Mouse (Mus musculus) lung, postnatal 0 days (tissue): ENCODE measurements around the gene Chst8. TPM values are rescaled to one million over a fixed set of nuclear protein-coding genes. Genes with fewer than 3 reads are reported as not detected.

Source experiments
- ATAC-seq: fragments of 200-750 bp; cut with Nextera tagmentation; 2 replicates; pipeline ENCODE4 v1.8.0; 2017; ENCODE audit warnings: moderate library complexity
- DNase-seq: peaks from one replicate; pipeline ENCODE4 v3.0.0-alpha.2; 2016; ENCODE audit warnings: low spot score
- H3K27ac ChIP-seq: fragments of 300-500 bp; sonication (generic); 2 replicates; pipeline ENCODE4 v1.5.1; 2014; ENCODE audit warnings: antibody characterized with exemption, mild to moderate bottlenecking, low read length, mixed read lengths
- H3K27me3 ChIP-seq: fragments of 300-500 bp; sonication (generic); replicated peaks from 2 replicates; pipeline ENCODE4 v1.6.1; 2014; ENCODE audit warnings: low read length, mixed read lengths; ENCODE audit not compliant: insufficient read depth
- H3K36me3 ChIP-seq: fragments of 300-500 bp; sonication (generic); 2 replicates; pipeline ENCODE4 v1.6.1; 2014; ENCODE audit warnings: low read length, mixed read lengths; ENCODE audit not compliant: insufficient read depth
- H3K4me1 ChIP-seq: fragments of 300-500 bp; sonication (generic); 2 replicates; pipeline ENCODE4 v1.6.1; 2014; ENCODE audit warnings: antibody characterized with exemption, low read depth, low read length, mixed read lengths; ENCODE audit not compliant: insufficient read depth
- H3K4me2 ChIP-seq: fragments of 300-500 bp; sonication (generic); replicated peaks from 2 replicates; pipeline ENCODE4 v1.6.1; 2014; ENCODE audit warnings: low read depth, mild to moderate bottlenecking, low read length, moderate library complexity, mixed read lengths
- H3K4me3 ChIP-seq: fragments of 300-500 bp; sonication (generic); 2 replicates; pipeline ENCODE4 v1.5.1; 2014; ENCODE audit warnings: low read depth, low read length
- H3K9ac ChIP-seq: fragments of 300-500 bp; sonication (generic); replicated peaks from 2 replicates; pipeline ENCODE4 v1.6.1; 2014; ENCODE audit warnings: low read depth, mild to moderate bottlenecking
- H3K9me3 ChIP-seq: fragments of 300-500 bp; sonication (generic); 2 replicates; pipeline ENCODE4 v1.6.1; 2016; ENCODE audit warnings: low read length, mixed read lengths
- CTCF ChIP-seq: IDR thresholded peaks from 2 replicates; pipeline ENCODE4 v1.5.1; 2016; ENCODE audit warnings: antibody characterized with exemption, mild to moderate bottlenecking
- EP300 ChIP-seq: IDR thresholded peaks from 2 replicates; pipeline ENCODE4 v1.6.1; 2016; ENCODE audit warnings: antibody characterized with exemption, mild to moderate bottlenecking, control low read depth
- WGBS: fragments of 180-500 bp; shearing (Covaris S2); extraction: QIAGEN DNeasy Blood & Tissue Kit; methylation state at CpG from one replicate; pipeline ENCODE4 v1.1.7; 2014; 5-methylcytosine and 5-hydroxymethylcytosine counted together
- polyA plus RNA-seq: library from polyadenylated mRNA; unstranded; fragments of >200 nt; fragmentation: Nextera tagmentation; extraction: Ambion mirVana; gene quantifications from 2 replicates; pipeline ENCODE4 v1.2.1, GENCODE M21; 2015

Gene Chst8
- polyA plus RNA-seq, 1 experiment from 2014 or later = 5.9 TPM

DNA sequence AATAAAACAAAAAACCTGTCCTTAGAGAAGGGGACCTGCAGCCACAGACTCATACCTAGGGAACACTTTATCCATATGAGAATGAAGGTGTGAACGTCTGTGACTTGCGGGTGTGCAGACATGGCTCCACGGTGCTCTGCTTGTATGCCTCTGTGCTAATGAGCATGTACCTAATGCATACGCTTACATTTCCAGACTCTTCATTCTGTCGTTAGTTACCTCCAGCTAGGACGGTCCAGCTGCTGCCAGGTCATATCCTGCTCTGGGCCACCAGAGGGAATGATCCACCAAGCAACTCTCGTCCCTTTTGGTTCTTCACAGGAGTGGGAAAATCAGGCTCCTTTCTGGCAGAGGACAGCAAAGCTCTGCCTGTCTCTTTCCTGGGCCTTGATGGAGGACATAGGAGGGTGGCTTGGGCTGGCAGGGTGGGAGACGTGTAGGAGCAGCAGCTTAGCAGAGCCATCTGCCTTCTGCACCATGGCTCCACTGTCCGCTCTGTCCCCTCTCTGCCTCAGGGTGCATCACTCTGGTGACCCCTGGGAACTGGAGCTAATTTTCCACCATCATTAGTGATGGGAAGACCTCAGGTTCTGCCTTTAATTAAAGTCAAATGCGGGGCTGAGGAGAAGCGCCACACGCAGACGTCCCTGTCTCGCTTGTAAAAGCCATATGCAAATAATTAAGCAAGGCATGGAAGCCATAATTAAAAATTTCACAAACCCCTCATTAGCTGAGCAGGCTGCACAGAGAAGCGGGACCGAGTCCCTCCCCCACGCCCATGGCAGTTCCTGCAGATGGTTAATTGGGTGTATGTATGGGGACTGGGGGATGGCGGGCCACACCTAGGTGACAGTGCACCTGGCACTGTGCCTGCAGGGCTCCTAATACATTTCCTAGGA is 48.0 kb downstream of the Chst8 start:
- DNase-seq (no peak), ATAC-seq (no peak)
- H3K9ac ChIP-seq = no peak overlapping the region
- no peak overlapping the region for H3K27ac ChIP-seq
- H3K36me3 ChIP-seq = no peaks in the 10 kb centered on the region
- WGBS = 75% methylated on average over 18 of the region's 18 CpGs
- no peaks in the 10 kb centered on the region for H3K9me3 ChIP-seq
- H3K27me3 ChIP-seq = no peaks in the 10 kb centered on the region
- TF ChIP-seq EP300 (no peak), CTCF (no peak)
- no peak overlapping the region for H3K4me3 ChIP-seq
- H3K4me2 ChIP-seq = no peak overlapping the region
- no peaks in the 10 kb centered on the region for H3K4me1 ChIP-seq

DNA sequence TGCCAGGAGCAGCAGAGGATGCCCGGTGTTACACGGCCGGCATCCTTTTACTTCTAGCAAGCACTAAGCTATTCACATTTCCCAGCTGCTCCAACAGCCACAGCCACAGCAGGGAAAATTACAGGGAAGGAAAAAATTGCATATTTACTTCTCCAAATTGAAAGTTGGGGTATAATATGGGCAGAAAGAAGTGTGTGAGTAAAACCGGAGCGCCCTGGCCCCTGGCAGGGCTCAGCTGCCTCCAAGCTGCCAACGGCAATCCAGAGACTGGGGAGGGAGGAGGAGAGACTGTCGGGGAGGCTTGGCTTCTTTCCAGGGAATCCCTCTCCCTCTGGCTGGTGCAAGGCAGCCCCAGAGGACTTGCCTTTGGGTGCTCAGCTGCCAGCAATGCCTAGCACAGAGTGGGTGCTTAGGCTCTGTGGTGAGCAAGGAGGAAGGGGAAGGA is 53.1 kb downstream of the Chst8 start:
- 51% methylated on average over 7 of the region's 7 CpGs for WGBS
- Histone ChIP-seq H3K4me2 (no peak overlapping the region), H3K4me3 (no peak overlapping the region), H3K9ac (no peak overlapping the region), H3K27me3 (no peaks in the 10 kb centered on the region), H3K4me1 (no peaks in the 10 kb centered on the region; the same call in 1 of the 2 replicates), H3K36me3 (no peaks in the 10 kb centered on the region), H3K27ac (no peak overlapping the region), H3K9me3 (no peaks in the 10 kb centered on the region)
- TF ChIP-seq CTCF = no peak
- TF ChIP-seq EP300 = no peak
- no peak for ATAC-seq
- no peak for DNase-seq

DNA sequence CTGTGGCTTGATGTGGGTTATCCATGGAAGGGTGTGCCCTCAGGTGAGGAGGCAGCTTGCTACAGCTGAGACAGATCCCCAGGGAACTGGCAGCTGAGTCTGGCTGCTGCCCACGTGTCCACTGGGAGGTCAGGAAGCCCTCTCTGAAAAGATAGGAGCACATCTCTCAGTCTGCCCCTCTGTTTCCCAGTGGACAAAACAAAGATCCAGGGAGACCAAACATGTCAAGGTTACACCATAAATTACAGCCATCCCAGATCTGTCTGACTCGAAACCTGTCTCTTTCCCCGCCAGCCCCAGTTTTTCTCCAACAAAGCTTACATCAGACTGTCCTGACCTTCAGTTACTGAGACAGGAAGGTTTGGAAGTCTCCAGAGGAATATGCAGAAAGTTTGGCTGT is 53.8 kb downstream of the Chst8 start:
- Histone ChIP-seq H3K4me1 (no peaks in the 10 kb centered on the region; the same call in 1 of the 2 replicates), H3K4me3 (no peak overlapping the region), H3K27ac (no peak overlapping the region), H3K27me3 (no peaks in the 10 kb centered on the region), H3K9ac (no peak overlapping the region), H3K9me3 (no peaks in the 10 kb centered on the region), H3K36me3 (no peaks in the 10 kb centered on the region), H3K4me2 (no peak overlapping the region)
- ATAC-seq (no peak), DNase-seq (no peak)
- no peak for TF ChIP-seq CTCF
- 54% methylated on average over 3 of the region's 3 CpGs for WGBS

DNA sequence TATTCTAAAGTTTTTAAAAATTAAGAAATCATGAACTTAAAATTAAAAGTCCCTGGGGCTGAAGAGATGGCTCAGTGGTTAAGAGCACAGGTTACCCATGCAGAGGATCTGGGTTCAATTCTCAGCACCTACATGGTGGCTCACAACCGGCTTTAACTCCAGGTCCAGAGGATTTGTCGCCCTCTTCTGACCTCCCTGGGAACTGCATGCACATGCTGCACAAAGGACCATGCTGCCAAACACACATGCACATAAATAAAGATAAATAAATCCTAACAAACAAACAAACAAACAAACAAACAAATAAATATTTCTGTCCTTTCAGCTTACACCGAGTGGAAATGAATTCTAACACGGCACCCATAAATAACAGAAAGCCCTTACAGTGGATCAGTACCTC is 55.0 kb downstream of the Chst8 start:
- Histone ChIP-seq H3K27me3 (no peaks in the 10 kb centered on the region), H3K9me3 (no peaks in the 10 kb centered on the region), H3K4me3 (no peak overlapping the region), H3K27ac (no peak overlapping the region), H3K4me2 (no peak overlapping the region), H3K4me1 (no peaks in the 10 kb centered on the region; the same call in 1 of the 2 replicates), H3K9ac (no peak overlapping the region), H3K36me3 (no peaks in the 10 kb centered on the region)
- ATAC-seq = no peak
- TF ChIP-seq EP300 (no peak), CTCF (peak; percentile 30)
- 78% methylated on average over 4 of the region's 4 CpGs for WGBS
- no peak for DNase-seq

DNA sequence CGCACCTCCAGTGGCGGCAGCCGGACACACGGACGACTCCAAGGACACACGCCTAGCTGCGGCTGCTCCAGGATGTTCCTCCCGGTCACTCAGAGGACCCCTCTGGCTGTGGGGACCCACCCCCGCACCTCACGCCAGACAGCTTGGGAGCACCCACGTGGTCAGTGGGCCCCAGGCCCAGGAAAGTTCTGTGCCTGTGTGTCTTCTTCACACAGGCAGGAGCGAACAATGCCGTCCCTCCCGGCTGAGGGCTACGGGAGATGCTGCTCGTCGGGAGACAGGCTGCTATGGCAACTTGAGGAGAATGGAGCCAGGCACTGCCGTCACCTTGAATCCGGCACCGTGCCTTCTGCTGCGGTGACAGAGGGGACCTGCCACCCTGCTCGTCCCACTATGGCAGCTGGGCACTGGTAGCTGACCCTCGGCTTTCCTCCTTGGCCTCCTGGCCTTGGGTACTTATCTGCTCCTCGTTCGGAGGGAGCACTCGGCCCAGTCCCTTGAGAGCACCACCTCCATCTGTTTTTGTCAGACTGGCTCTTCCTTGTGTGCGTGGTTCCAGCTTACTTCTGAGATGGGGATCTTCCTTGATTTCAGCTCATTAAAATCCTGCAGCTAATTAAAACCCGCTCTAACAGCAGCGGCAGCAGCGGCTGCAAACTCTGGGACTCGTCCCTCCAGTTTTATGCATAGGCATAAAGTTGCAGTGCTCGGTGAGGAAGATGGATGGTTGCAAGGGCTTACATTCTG is 59.2 kb downstream of the Chst8 start:
- H3K36me3 ChIP-seq = no peaks in the 10 kb centered on the region
- no peak overlapping the region for H3K4me2 ChIP-seq
- 42% methylated on average over 32 of the region's 32 CpGs for WGBS
- 0 out of 2 replicates have a peak overlapping the region, but pooled peaks have one; percentile 62 for H3K27ac ChIP-seq
- H3K27me3 ChIP-seq = no peaks in the 10 kb centered on the region
- DNase-seq = no peak
- H3K9me3 ChIP-seq = no peaks in the 10 kb centered on the region
- no peak overlapping the region for H3K9ac ChIP-seq
- TF ChIP-seq CTCF (no peak), EP300 (no peak)
- ATAC-seq = no peak
- H3K4me1 ChIP-seq = no peaks in the 10 kb centered on the region
- H3K4me3 ChIP-seq = no peak overlapping the region

DNA sequence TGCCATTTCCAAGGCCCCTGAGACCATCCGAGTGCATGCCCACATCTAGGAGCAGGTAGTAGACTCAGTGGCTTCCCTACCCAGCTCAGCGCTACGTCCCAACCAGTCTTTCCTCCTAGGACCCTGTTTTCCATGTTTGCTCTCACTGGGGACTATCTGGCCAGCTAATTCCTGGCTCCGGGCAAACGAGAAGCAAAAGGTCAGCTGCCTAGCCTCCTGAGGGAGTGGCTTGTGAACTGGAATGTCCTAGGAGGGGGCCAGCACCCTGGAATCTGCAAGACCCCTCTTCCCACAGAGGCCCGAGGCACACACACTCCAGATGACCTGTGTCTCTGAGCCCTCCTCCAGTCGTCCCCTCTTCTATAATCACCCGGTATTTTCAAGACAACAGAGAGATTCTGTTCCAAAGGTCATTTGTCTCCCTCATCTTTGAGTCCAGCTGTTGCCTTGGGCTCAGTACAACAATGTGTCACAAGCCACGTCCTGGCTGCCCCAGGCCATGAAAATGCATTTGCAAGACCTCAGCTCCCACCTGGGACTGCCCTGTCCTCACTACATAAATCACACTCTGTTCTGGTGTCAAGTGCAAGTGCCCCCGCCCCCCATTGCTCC is 60.3 kb downstream of the Chst8 start:
- Histone ChIP-seq H3K4me3 (no peak overlapping the region), H3K9ac (no peak overlapping the region), H3K27ac (peak overlapping the region; percentile 66), H3K36me3 (no peaks in the 10 kb centered on the region), H3K27me3 (no peaks in the 10 kb centered on the region), H3K4me1 (no peaks in the 10 kb centered on the region), H3K4me2 (no peak overlapping the region), H3K9me3 (no peaks in the 10 kb centered on the region)
- peak; percentile 93 for DNase-seq
- WGBS = 21% methylated on average over 10 of the region's 10 CpGs
- peak; percentile 70; the same call in 1 of the 2 replicates for TF ChIP-seq EP300
- no peak for TF ChIP-seq CTCF
- peak; percentile 94 for ATAC-seq
